Mouse (Mus musculus) layer of hippocampus, postnatal 36 days (tissue): ENCODE measurements around the gene Nell2. TPM values are rescaled to one million over a fixed set of nuclear protein-coding genes. Genes with fewer than 3 reads are reported as not detected.

Source experiments
- DNase-seq, 2 experiments: peaks; one replicate each; pipeline ENCODE4 v3.0.0; 2022
- total RNA-seq, 2 experiments: library from RNA; stranded (reverse); gene quantifications; 2 replicates each; pipeline ENCODE4 v1.2.3; 2021

Gene Nell2
- total RNA-seq, 2 experiments from 2014 or later = 744 to 782 TPM

DNA sequence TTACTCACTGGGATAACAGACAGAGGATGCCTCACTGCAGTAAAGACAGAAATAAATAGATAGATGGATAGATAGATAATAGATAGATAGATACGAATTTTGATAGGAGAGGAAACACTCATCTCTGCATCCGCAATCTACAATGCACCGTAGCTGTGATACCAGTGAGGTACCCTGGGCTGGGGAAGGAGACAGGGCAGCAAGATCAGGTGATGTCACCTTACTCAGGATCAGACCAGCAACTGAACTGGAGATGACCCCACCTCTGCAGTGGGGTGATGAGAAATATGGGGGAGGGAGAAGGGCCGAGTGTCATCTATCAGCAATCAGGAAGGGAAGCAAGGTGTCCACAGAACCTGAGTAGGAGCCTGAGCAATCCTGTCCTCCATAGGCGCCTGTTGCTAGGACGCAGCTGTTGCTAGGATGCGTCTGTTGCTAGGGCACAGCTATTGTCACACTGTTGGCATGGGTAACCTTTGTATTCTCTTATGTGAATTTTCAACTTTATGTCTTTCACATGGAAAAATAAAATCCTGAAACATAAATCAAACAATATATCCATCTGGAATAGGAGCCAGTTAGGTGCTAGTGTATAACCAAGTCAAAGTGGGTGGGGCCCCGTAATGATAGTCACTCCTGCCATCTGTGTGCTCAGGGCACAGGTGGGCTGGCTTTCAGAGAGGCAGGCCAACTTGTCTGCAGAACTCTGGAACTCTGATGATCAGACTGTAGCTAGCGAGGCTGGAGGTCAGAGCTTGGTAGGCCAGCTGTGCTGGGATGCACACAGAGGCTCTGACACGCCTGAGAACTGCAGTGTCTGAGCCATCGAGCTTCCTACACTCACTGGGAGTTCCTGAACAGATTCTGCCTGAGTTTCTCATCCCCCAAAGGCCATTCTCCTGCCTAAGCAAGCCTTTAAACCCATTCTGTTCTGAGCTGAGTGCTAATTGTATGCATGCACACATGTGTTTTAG, 193.7 kb downstream of the Nell2 start:
- DNase-seq = no peak

- DNase-seq = no peak
Measured at GRCm38 (mm10) chr15:95333229-95333628, 195.1 kb downstream of the Nell2 start.

DNA sequence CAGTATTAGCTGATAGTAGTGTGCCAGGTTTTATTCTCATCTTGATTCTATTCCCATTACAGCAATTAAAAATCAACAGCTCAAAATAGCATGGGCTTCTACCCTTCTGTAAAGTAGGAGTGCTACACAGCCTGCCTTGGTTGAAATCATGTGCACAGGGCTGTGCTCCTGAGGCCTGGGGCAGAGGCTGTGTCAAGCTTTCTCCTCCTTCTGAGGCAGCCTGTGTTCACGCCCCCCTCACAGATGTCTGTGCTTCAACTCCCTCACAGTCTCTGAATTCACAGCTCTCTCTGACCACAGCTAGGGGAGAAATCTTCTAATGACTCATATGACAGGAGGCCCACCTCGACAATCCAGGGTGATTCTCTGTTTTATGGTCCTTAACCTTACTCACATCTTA, 197.4 kb downstream of the Nell2 start:
- peak; percentile 27 to 37 for DNase-seq

DNA sequence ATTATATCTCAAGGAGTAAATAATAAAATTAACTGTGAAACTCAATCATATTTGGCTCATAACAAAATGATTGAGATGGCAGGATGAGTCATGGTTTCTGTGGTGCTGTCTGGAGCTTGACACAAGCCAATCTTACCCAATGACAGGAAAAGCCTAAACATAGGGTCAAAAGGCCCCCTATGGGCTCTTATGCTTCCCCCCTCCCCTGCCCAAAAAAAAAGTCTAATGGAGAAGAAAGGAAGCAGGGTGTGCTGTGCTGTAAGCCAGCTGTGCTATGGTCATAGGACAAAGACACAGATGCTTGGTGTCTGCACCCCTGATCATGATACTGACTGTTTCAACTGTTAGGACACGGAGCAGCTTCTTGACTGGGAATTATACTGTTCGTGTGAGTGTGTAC, 205.6 kb downstream of the Nell2 start:
- DNase-seq = no peak

DNA sequence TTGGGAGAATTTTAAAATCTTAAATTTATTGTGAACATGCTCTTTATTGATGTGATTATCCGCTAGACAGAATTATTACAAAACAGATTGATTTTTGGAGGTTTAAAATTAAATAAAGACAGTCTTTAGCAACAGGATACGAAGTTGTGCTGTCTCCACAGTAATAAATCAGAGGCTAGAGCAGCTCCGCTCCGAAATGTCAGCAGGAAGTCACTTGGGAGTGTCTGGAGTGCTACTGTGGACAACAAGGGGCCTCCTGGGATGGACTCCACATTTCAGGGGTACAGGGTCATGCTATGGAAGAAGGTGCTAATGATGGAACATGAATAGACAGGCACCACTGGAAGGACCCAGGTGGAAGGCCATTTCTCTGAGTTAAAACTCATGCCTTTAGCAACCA, 211.7 kb downstream of the Nell2 start:
- no peak for DNase-seq

DNA sequence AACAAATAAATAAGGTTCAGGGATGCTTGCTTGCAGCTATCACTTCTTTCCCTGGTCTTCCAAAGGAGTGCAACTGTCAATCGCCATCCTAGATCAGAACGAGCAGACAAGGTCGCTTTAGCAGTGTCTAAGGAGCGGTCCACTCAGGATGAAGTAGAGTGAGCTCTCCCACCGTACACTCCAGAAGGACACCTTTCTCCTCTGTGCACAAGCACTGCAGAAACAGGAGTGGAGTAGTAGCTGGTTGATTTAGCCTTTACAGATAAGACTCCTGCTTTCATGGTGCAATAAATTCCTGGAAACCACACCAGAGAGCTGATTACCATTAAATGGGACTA, 213.6 kb downstream of the Nell2 start:
- no peak for DNase-seq

DNA sequence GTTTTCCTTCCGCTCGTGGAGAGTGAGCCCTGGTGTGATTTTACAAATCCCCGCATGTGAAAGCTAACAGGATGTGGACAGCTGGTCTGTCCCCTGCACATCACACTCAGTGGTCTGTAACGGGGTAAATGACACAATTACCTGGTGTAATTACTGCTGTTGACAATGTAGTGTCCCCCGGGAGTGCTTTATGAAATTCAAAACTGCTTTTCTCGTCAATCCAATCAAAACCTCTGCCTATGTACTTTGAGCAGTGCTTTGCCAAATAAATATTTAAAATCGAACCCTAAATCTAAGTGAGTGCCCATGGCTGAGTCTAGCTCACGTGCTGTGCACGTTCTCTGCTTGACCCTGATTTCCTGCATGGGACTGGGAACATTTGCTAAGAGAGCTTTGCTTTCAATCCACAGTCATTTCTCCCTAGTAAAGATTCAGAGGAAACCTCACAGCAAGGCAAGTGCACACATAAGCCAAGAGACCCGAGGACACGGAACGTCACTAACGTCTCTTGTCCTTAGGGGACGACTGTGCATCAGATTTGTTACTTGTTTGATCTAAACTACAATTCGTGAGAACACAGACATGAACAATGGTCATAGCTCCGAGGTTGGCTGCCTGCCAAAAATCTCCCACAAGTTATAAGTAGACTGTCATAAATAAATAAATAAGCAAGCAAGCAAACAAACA, 214.1 kb downstream of the Nell2 start:
- no peak for DNase-seq

DNA sequence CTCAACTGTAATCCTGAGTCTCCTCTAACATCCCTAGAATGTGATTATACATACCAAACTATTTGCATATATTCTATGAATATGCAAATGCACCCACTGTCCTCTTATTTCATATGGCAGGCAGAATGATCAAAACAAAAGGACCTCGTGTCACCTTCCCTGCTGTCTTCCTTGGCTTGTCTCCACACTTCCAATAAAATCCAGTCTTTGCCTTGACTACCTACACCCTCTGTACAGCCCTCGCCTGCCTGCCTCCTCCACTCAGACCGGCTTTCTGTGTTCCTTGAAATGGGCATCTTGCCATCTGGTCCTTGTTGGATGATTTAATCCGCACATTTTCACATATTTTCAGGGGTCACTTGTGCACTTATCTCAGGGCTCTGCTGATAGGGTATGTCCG, 215.1 kb downstream of the Nell2 start:
- DNase-seq = no peak

GRCm38 (mm10) chr15:95304102-95304501, 224.3 kb downstream of the Nell2 start:
- no peak for DNase-seq

- no peak for DNase-seq
Measured at GRCm38 (mm10) chr15:95296561-95296960, 231.8 kb downstream of the Nell2 start.

- DNase-seq = no peak
Measured at GRCm38 (mm10) chr15:95289047-95289446, 239.3 kb downstream of the Nell2 start.

- DNase-seq = no peak
Measured at GRCm38 (mm10) chr15:95285199-95285598, 243.2 kb downstream of the Nell2 start.

GRCm38 (mm10) chr15:95280986-95281385, 247.4 kb downstream of the Nell2 start:
- no peak for DNase-seq

DNA sequence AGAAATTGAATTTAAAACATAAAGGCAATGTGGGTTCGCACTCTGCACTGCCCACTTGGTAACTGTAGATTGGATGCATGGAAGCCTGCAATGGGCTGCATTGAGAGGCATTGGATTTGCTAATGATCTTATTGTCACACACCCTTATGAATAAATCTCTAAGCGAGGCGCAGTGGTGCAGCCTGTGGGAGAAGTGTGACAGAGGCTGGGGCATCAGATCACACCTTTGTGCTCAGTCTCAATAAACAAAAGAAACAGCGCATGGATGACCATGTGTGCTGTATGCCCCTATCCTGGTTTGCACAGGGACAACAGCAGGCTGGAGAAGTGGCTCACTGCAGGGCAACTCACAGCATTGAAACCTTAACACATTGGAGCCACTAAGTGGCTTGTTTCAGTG, 250.4 kb downstream of the Nell2 start:
- no peak for DNase-seq

GRCm38 (mm10) chr15:95276556-95276955, 251.8 kb downstream of the Nell2 start:
- no peak for DNase-seq

DNA sequence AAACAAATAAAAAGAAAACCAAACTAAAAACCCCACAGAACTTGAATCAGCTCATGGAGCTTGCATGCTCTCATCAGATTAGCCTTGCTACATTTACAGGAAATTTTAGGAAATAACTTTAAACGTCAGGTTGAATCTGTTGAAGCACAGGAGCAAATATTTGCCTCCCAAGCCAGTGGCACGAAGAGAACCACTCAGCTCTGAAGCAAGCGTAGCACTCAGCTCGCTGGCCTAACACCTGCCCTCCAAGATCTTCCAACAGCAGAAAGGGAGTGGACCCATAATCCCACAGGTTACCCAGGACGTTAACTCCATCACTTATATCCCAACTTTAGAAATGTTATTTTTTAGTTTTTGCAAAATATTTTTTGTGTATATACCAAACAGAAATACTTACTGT, 252.8 kb downstream of the Nell2 start:
- DNase-seq = no peak

GRCm38 (mm10) chr15:95273236-95273635, 255.1 kb downstream of the Nell2 start:
- no peak for DNase-seq

DNA sequence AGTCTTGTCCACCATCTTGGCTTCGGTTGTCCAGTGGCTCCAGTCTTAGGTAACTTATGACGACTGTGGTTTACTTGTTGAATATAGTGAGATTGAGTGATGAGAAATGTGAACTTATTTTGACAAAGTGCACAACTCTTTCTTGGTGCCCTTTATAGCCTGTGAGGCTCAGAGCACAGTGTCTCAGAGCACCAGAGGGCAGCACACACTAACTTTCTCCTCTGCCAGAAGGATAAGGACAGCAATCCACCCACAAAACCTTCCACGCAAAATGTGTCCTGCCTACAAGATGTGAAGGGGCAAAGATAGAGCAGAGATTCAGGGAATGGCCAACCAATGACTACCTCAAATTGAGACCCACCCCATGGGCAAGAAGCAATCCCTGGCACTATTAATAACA, 256.2 kb downstream of the Nell2 start:
- DNase-seq = no peak

DNA sequence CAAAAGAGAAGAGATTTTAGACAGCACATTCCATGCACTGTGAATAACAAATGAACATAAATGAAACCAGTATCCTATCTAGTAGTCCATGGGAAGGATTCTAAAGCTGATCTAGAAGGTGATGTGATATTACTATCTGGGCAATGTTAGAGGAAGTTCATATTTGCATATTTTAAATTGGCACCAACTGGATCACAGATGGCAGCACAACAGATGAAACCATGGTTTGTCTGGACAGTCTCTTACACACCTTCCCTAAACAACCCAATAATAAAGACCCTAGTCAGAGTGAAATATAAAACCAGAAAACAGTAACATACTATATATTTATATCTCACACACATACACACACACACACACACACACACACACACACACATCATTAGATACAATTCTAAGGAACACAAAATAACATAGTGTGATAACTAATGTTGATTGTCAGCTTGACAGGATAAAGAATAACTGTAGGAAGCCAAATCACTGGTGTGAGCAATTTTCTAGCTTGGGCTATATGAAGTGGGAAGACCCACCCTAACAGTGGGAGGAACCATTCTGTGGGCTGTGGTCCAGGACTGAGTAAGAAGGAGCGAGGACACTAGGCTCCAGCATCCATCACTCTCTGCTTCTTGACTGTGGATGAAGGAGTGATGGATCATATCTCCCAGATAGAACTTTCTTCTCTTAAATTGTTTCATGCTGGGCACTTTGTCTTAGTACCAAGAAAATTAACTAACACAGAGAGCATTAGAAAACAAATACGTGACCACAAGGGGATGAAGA, 268.5 kb downstream of the Nell2 start:
- DNase-seq = no peak

GRCm38 (mm10) chr15:95257131-95257530, 271.2 kb downstream of the Nell2 start:
- DNase-seq = no peak

DNA sequence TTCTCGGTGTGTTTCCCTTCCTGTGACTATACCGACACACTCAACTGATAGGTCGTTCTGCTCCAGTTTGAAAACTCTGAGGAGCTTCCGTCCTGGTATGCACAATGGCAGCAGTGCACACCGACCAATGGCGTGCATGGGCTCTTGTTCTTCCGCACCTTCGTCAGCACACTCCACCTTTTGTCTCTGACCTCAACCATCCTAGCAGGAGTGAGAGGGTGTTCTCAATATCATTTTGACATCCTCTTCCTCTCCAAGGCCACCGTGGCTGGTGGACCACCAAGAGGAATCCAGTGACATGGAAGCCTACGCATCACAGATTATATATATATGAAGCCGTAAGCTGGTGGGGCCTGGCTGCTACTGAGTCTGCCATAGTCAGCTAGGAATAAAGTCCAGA, 282.8 kb downstream of the Nell2 start:
- no peak for DNase-seq

DNA sequence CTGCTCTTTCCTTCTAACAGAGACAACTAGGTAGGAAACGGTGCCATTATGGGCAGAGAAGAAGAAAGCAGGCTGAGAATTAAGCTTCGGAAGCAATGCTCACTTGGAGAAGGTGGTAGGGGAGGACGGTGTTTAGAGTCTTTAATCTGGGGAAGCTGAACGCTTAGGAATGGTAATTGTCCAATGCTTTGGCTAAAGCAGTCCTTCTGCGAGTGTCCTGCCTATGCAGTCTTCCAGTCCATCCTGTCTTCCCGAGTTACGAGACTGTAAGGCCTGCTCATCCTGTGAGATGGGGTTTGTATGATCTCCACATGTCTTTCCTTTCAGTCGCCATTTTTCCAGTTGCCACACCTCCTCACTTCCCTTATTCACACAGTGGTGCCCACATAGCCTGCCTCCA, 284.5 kb downstream of the Nell2 start:
- DNase-seq = no peak

GRCm38 (mm10) chr15:95241161-95241560, 287.2 kb downstream of the Nell2 start:
- no peak for DNase-seq
